Mouse (Mus musculus) MEL-GATA-1-ER (cell line): ENCODE measurements at regions not wholly inside any gene's neighbourhood (a gene's known extent, or its start where the extent isn't known, plus 50 kb on each side); places are given as distances from the start of the nearest gene placed in this dataset.
A peak's percentile ranks its signal among the peaks of the same experiment; 100 is the strongest.

Experiments used
- DNase-seq: peaks from one replicate; pipeline ENCODE4 v3.0.0-alpha.2; 2012; ENCODE audit warnings: low read depth; ENCODE audit errors: extremely low read depth

- no peak for DNase-seq
Measured at GRCm38 (mm10) chr10:38147421-38147820, 674.2 kb downstream of the Rfpl4b start.

GRCm38 (mm10) chr10:38139196-38139595 is 682.4 kb downstream of the Rfpl4b start:
- DNase-seq = no peak

- no peak for DNase-seq
Measured at GRCm38 (mm10) chr10:38121911-38122573, 699.5 kb downstream of the Rfpl4b start.

- no peak for DNase-seq
Measured at GRCm38 (mm10) chr10:38118601-38119000, 703.0 kb downstream of the Rfpl4b start.

GRCm38 (mm10) chr10:38116516-38116915 is 705.1 kb downstream of the Rfpl4b start:
- no peak for DNase-seq

GRCm38 (mm10) chr10:38114194-38114593 is 707.4 kb downstream of the Rfpl4b start:
- DNase-seq = no peak

- DNase-seq = no peak
Measured at GRCm38 (mm10) chr10:38108591-38108990, 713.0 kb downstream of the Rfpl4b start.

GRCm38 (mm10) chr10:38103570-38103969 is 718.0 kb downstream of the Rfpl4b start:
- DNase-seq = no peak

GRCm38 (mm10) chr10:38078521-38078920 is 743.1 kb downstream of the Rfpl4b start:
- no peak for DNase-seq

GRCm38 (mm10) chr10:38072394-38072793 is 749.2 kb downstream of the Rfpl4b start:
- no peak for DNase-seq

GRCm38 (mm10) chr10:38059050-38059449 is 762.5 kb downstream of the Rfpl4b start:
- peak; percentile 40 for DNase-seq

GRCm38 (mm10) chr10:38010452-38010851 is 811.1 kb downstream of the Rfpl4b start:
- DNase-seq = no peak

GRCm38 (mm10) chr10:37995691-37996445 is 825.7 kb downstream of the Rfpl4b start:
- DNase-seq = no peak

- no peak for DNase-seq
Measured at GRCm38 (mm10) chr10:37988297-37989263, 833.0 kb downstream of the Rfpl4b start.

- DNase-seq = no peak
Measured at GRCm38 (mm10) chr10:37978899-37979539, 840.3 kb upstream of the Marcks start.

GRCm38 (mm10) chr10:37960051-37960450 is 821.3 kb upstream of the Marcks start:
- DNase-seq = no peak

- no peak for DNase-seq
Measured at GRCm38 (mm10) chr10:37914780-37915179, 776.1 kb upstream of the Marcks start.

GRCm38 (mm10) chr10:37911669-37912068 is 772.9 kb upstream of the Marcks start:
- no peak for DNase-seq

GRCm38 (mm10) chr10:37908276-37908675 is 769.6 kb upstream of the Marcks start:
- no peak for DNase-seq

- DNase-seq = no peak
Measured at GRCm38 (mm10) chr10:37907731-37908130, 769.0 kb upstream of the Marcks start.

- DNase-seq = no peak
Measured at GRCm38 (mm10) chr10:37887961-37888360, 749.2 kb upstream of the Marcks start.
